Mouse (Mus musculus) midbrain, embryonic 16.5 days (tissue): ENCODE measurements around the gene Smad1. TPM values are rescaled to one million over a fixed set of nuclear protein-coding genes. Genes with fewer than 3 reads are reported as not detected.

ENCODE experiments used
- ATAC-seq: fragments of 200-750 bp; cut with Nextera tagmentation; 2 replicates; pipeline ENCODE4 v1.8.0; 2017; ENCODE audit warnings: moderate TSS enrichment
- H3K27ac ChIP-seq: fragments of 300-500 bp; sonication (generic); 2 replicates; pipeline ENCODE4 v1.5.1; 2014; ENCODE audit warnings: mild to moderate bottlenecking, low read length, mixed read lengths
- H3K27me3 ChIP-seq: fragments of 300-500 bp; sonication (generic); 2 replicates; pipeline ENCODE4 v1.6.1; 2014; ENCODE audit warnings: low read depth, low read length, mixed read lengths; ENCODE audit not compliant: control insufficient read depth, insufficient read depth
- H3K36me3 ChIP-seq: fragments of 300-500 bp; sonication (generic); 2 replicates; pipeline ENCODE4 v1.6.1; 2014; ENCODE audit warnings: mild to moderate bottlenecking, low read length, moderate library complexity, mixed read lengths; ENCODE audit not compliant: control insufficient read depth, insufficient read depth
- H3K4me1 ChIP-seq: fragments of 300-500 bp; sonication (generic); 2 replicates; pipeline ENCODE4 v1.6.1; 2014; ENCODE audit warnings: mild to moderate bottlenecking, low read length, mixed read lengths; ENCODE audit not compliant: control insufficient read depth, insufficient read depth
- H3K4me2 ChIP-seq: fragments of 300-500 bp; sonication (generic); 2 replicates; pipeline ENCODE4 v1.6.1; 2014; ENCODE audit warnings: mild to moderate bottlenecking, low read length, mixed read lengths
- H3K4me3 ChIP-seq: fragments of 300-500 bp; sonication (generic); 2 replicates; pipeline ENCODE4 v1.5.1; 2014; ENCODE audit warnings: low read depth, mild to moderate bottlenecking, low read length, moderate library complexity, mixed read lengths
- H3K9ac ChIP-seq: fragments of 300-500 bp; sonication (generic); 2 replicates; pipeline ENCODE4 v1.6.1; 2014; ENCODE audit warnings: low read depth, low read length, mixed read lengths
- H3K9me3 ChIP-seq: fragments of 300-500 bp; sonication (generic); replicated peaks from 2 replicates; pipeline ENCODE4 v1.6.1; 2014; ENCODE audit warnings: mild to moderate bottlenecking, low read length, mixed read lengths; ENCODE audit not compliant: control insufficient read depth, poor library complexity, severe bottlenecking
- WGBS: fragments of 180-500 bp; shearing (Covaris S2); extraction: QIAGEN DNeasy Blood & Tissue Kit; methylation state at CpG from one replicate; pipeline ENCODE4 v1.1.7; 2014; 5-methylcytosine and 5-hydroxymethylcytosine counted together
- polyA plus RNA-seq: library from polyadenylated mRNA; unstranded; fragments of >200 nt; fragmentation: Nextera tagmentation; extraction: Ambion mirVana; gene quantifications from 2 replicates; pipeline ENCODE4 v1.2.1, GENCODE M21; 2015

Smad1 gene
- polyA plus RNA-seq, 1 experiment from 2014 or later, result 58.7 TPM

- Histone ChIP-seq H3K9ac (no peak overlapping the region), H3K27ac (no peak overlapping the region), H3K4me3 (no peak overlapping the region), H3K9me3 (no peaks in the 10 kb centered on the region), H3K4me1 (peaks cover 14% of the 10 kb centered on the region), H3K27me3 (no peaks in the 10 kb centered on the region), H3K4me2 (no peak overlapping the region), H3K36me3 (no peaks in the 10 kb centered on the region)
- WGBS, result 74% methylated on average over 5 of the region's 5 CpGs
- no peak for ATAC-seq
These were observed 109.7 kb downstream of the Smad1 start for GRCm38 (mm10) chr8:79289592-79289991.

- Histone ChIP-seq H3K27me3 (no peaks in the 10 kb centered on the region), H3K36me3 (no peaks in the 10 kb centered on the region), H3K9me3 (no peaks in the 10 kb centered on the region), H3K4me3 (no peak overlapping the region), H3K27ac (no peak overlapping the region), H3K4me2 (no peak overlapping the region), H3K9ac (no peak overlapping the region), H3K4me1 (peaks cover 11% of the 10 kb centered on the region)
- 70% methylated on average over 2 of the region's 2 CpGs for WGBS
- ATAC-seq, result no peak
These were observed 110.6 kb downstream of the Smad1 start for GRCm38 (mm10) chr8:79288681-79289080.

Other genes starting within 250 kb of the Smad1 start
- gene 1700011L22Rik, start 150.9 kb downstream of the Smad1 start, polyA plus RNA-seq, result not detected in 2 replicates
- gene Mmaa, start 104.6 kb downstream of the Smad1 start, polyA plus RNA-seq, result 19.5 and 19.6 TPM in 2 replicates
- 9.7 and 10.2 TPM in 2 replicates for gene Otud4, start 240.1 kb upstream of the Smad1 start, polyA plus RNA-seq